Mouse (Mus musculus): ENCODE measurements around the gene Tmem200b. TPM values are rescaled to one million over a fixed set of nuclear protein-coding genes. Genes with fewer than 3 reads are reported as not detected.

Gene Tmem200b
- polyA plus RNA-seq (2015; fragmentation: Nextera tagmentation; extraction: Ambion mirVana), result 3.0 and 4.3 TPM in 2 replicates

- Histone ChIP-seq H3K27me3 (peaks cover 35% of the 10 kb centered on the region), H3K4me2 (peak within 1 kb of the TSS; percentile 77), H3K36me3 (peaks cover 21% of the 10 kb centered on the region), H3K9me3 (no peaks in the 10 kb centered on the region), H3K4me1 (peaks cover 80% of the 10 kb centered on the region), H3K4me3 (peak within 1 kb of the TSS; percentile 74), H3K27ac (peak within 1 kb of the TSS; percentile 98), H3K9ac (peak within 1 kb of the TSS; percentile 90)
- ATAC-seq (ENCODE audit: insufficient number of reproducible peaks, insufficient read depth, low FRiP score, low TSS enrichment, low read depth), result no peak
- 1% methylated on average over 105 of the region's 130 CpGs for WGBS
Measured at GRCm38 (mm10) chr4:131921461-131922346, at the start of gene Tmem200b. Tmem200b (plus strand) TSS chr4:131921771.

- H3K4me3 ChIP-seq, result peak overlapping the region; percentile 97
- no peaks in the 10 kb centered on the region for H3K27me3 ChIP-seq
- H3K9ac ChIP-seq, result peak overlapping the region; percentile 100
- peaks cover 1% of the 10 kb centered on the region for H3K36me3 ChIP-seq
- H3K4me1 ChIP-seq, result peaks cover 29% of the 10 kb centered on the region
- H3K9me3 ChIP-seq, result no peaks in the 10 kb centered on the region
- H3K27ac ChIP-seq, result peak overlapping the region; percentile 84
- H3K4me2 ChIP-seq, result peak overlapping the region; percentile 61
- WGBS, result 6% methylated on average over 11 of the region's 11 CpGs
- no peak for ATAC-seq (ENCODE audit: insufficient number of reproducible peaks, insufficient read depth, low FRiP score, low TSS enrichment, low read depth)
Measured at GRCm38 (mm10) chr4:131872672-131873292, 48.8 kb upstream of the Tmem200b start.

GRCm38 (mm10) chr4:131873293-131874168 is 48.0 kb upstream of the Tmem200b start, which contains the start of gene Srsf4:
Srsf4 (plus strand) TSS chr4:131873617.
- peak; percentile 90 for ATAC-seq (ENCODE audit: insufficient number of reproducible peaks, insufficient read depth, low FRiP score, low TSS enrichment, low read depth)
- Histone ChIP-seq H3K4me3 (peak within 1 kb of the TSS; percentile 97), H3K9ac (peak within 1 kb of the TSS; percentile 100), H3K36me3 (no peaks in the 10 kb centered on the region), H3K9me3 (no peaks in the 10 kb centered on the region), H3K27ac (peak within 1 kb of the TSS; percentile 100), H3K27me3 (no peaks in the 10 kb centered on the region), H3K4me1 (peaks cover 36% of the 10 kb centered on the region), H3K4me2 (peak within 1 kb of the TSS; percentile 80)
- WGBS, result 1% methylated on average over 62 of the region's 116 CpGs

GRCm38 (mm10) chr4:131874169-131874536 is 47.4 kb upstream of the Tmem200b start:
- Histone ChIP-seq H3K27ac (peak overlapping the region; percentile 100), H3K4me1 (peaks cover 37% of the 10 kb centered on the region), H3K36me3 (no peaks in the 10 kb centered on the region), H3K9me3 (no peaks in the 10 kb centered on the region), H3K4me3 (peak overlapping the region; percentile 97), H3K4me2 (peak overlapping the region; percentile 80), H3K9ac (peak overlapping the region; percentile 100), H3K27me3 (no peaks in the 10 kb centered on the region)
- under 1% methylated on average over 20 of the region's 20 CpGs for WGBS
- ATAC-seq (ENCODE audit: insufficient number of reproducible peaks, insufficient read depth, low FRiP score, low TSS enrichment, low read depth), result no peak

- no peak for ATAC-seq (ENCODE audit: insufficient number of reproducible peaks, insufficient read depth, low FRiP score, low TSS enrichment, low read depth)
- peak overlapping the region; percentile 80 for H3K4me2 ChIP-seq
- H3K4me3 ChIP-seq, result peak overlapping the region; percentile 97
- peaks cover 40% of the 10 kb centered on the region for H3K4me1 ChIP-seq
- H3K9me3 ChIP-seq, result no peaks in the 10 kb centered on the region
- peak overlapping the region; percentile 100 for H3K9ac ChIP-seq
- H3K27me3 ChIP-seq, result no peaks in the 10 kb centered on the region
- WGBS, result 4% methylated on average over 11 of the region's 11 CpGs
- H3K36me3 ChIP-seq, result no peaks in the 10 kb centered on the region
- H3K27ac ChIP-seq, result peak overlapping the region; percentile 100
Measured at GRCm38 (mm10) chr4:131874567-131874966, 47.0 kb upstream of the Tmem200b start.

- WGBS, result 31% methylated on average over 3 of the region's 3 CpGs
- Histone ChIP-seq H3K9me3 (no peaks in the 10 kb centered on the region), H3K27me3 (no peaks in the 10 kb centered on the region), H3K4me1 (peaks cover 47% of the 10 kb centered on the region), H3K4me2 (peak overlapping the region; percentile 80), H3K4me3 (peak overlapping the region; percentile 97), H3K36me3 (no peaks in the 10 kb centered on the region), H3K27ac (no peak overlapping the region), H3K9ac (peak overlapping the region; percentile 100)
- ATAC-seq (ENCODE audit: insufficient number of reproducible peaks, insufficient read depth, low FRiP score, low TSS enrichment, low read depth), result no peak
Measured at GRCm38 (mm10) chr4:131875242-131875641, 46.3 kb upstream of the Tmem200b start.

GRCm38 (mm10) chr4:131876836-131877235 is 44.7 kb upstream of the Tmem200b start:
- no peak for ATAC-seq (ENCODE audit: insufficient number of reproducible peaks, insufficient read depth, low FRiP score, low TSS enrichment, low read depth)
- Histone ChIP-seq H3K27me3 (no peaks in the 10 kb centered on the region), H3K27ac (no peak overlapping the region), H3K9me3 (no peaks in the 10 kb centered on the region), H3K4me2 (peak overlapping the region; percentile 9; the same call in 1 of the 2 replicates), H3K4me3 (no peak overlapping the region), H3K9ac (no peak overlapping the region), H3K36me3 (no peaks in the 10 kb centered on the region), H3K4me1 (peaks cover 60% of the 10 kb centered on the region)
- 56% methylated on average over 2 of the region's 2 CpGs for WGBS

GRCm38 (mm10) chr4:131879692-131880091 is 41.9 kb upstream of the Tmem200b start:
- H3K9ac ChIP-seq, result no peak overlapping the region; the same call in 1 of the 2 replicates
- no peak overlapping the region for H3K4me2 ChIP-seq
- ATAC-seq (ENCODE audit: insufficient number of reproducible peaks, insufficient read depth, low FRiP score, low TSS enrichment, low read depth), result no peak
- H3K9me3 ChIP-seq, result no peaks in the 10 kb centered on the region
- no peaks in the 10 kb centered on the region for H3K27me3 ChIP-seq
- no peak overlapping the region for H3K27ac ChIP-seq
- peaks cover 2% of the 10 kb centered on the region; the same call in 1 of the 2 replicates for H3K36me3 ChIP-seq
- 80% methylated on average over 1 of the region's 1 CpGs for WGBS
- no peak overlapping the region for H3K4me3 ChIP-seq
- peaks cover 67% of the 10 kb centered on the region for H3K4me1 ChIP-seq

GRCm38 (mm10) chr4:131881306-131881705 is 40.3 kb upstream of the Tmem200b start:
- H3K4me1 ChIP-seq, result peaks cover 52% of the 10 kb centered on the region
- H3K36me3 ChIP-seq, result peaks cover 18% of the 10 kb centered on the region
- no peak overlapping the region for H3K27ac ChIP-seq
- WGBS, result 76% methylated on average over 7 of the region's 7 CpGs
- no peak for ATAC-seq (ENCODE audit: insufficient number of reproducible peaks, insufficient read depth, low FRiP score, low TSS enrichment, low read depth)
- H3K9ac ChIP-seq, result no peak overlapping the region
- H3K9me3 ChIP-seq, result no peaks in the 10 kb centered on the region
- H3K4me3 ChIP-seq, result no peak overlapping the region
- no peaks in the 10 kb centered on the region for H3K27me3 ChIP-seq
- no peak overlapping the region for H3K4me2 ChIP-seq

GRCm38 (mm10) chr4:131883571-131883970 is 38.0 kb upstream of the Tmem200b start:
- 75% methylated on average over 6 of the region's 6 CpGs for whole genome bisulfite sequencing
- Histone ChIP-seq H3K36me3 (peaks cover 23% of the 10 kb centered on the region), H3K4me3 (no peak overlapping the region), H3K27me3 (no peaks in the 10 kb centered on the region), H3K27ac (no peak overlapping the region), H3K9ac (no peak overlapping the region), H3K4me2 (no peak overlapping the region), H3K9me3 (no peaks in the 10 kb centered on the region), H3K4me1 (peaks cover 34% of the 10 kb centered on the region)
- ATAC-seq (ENCODE audit: insufficient number of reproducible peaks, insufficient read depth, low FRiP score, low TSS enrichment, low read depth), result no peak

- Histone ChIP-seq H3K9ac (no peak overlapping the region), H3K27ac (no peak overlapping the region), H3K9me3 (no peaks in the 10 kb centered on the region), H3K4me1 (peaks cover 31% of the 10 kb centered on the region), H3K36me3 (peaks cover 34% of the 10 kb centered on the region), H3K4me3 (no peak overlapping the region), H3K4me2 (no peak overlapping the region), H3K27me3 (no peaks in the 10 kb centered on the region)
- ATAC-seq (ENCODE audit: insufficient number of reproducible peaks, insufficient read depth, low FRiP score, low TSS enrichment, low read depth), result no peak
- WGBS, result 78% methylated on average over 6 of the region's 6 CpGs
Measured at GRCm38 (mm10) chr4:131885376-131885775, 36.2 kb upstream of the Tmem200b start.
